Mouse (Mus musculus) liver, adult 2 months (tissue): ENCODE measurements around the gene Fgfr2. TPM values are rescaled to one million over a fixed set of nuclear protein-coding genes. Genes with fewer than 3 reads are reported as not detected.

Source experiments
- DNase-seq: peaks from one replicate; pipeline ENCODE4 v3.0.0-alpha.2; 2011; ENCODE audit warnings: low read depth, low spot score; ENCODE audit errors: extremely low read depth
- H3K27ac ChIP-seq: fragments of 200-500 bp; replicated peaks from 2 replicates; pipeline ENCODE4 v1.5.1; 2012; ENCODE audit warnings: low read depth, mild to moderate bottlenecking, control low read depth, inconsistent platforms, low read length; ENCODE audit not compliant: insufficient read depth
- H3K27me3 ChIP-seq: fragments of 200-500 bp; 2 replicates; pipeline ENCODE4 v1.6.1; 2012; ENCODE audit warnings: mild to moderate bottlenecking, moderate library complexity, low read length, inconsistent platforms; ENCODE audit not compliant: control insufficient read depth, insufficient read depth
- H3K36me3 ChIP-seq: fragments of 200-500 bp; 2 replicates; pipeline ENCODE4 v1.6.1; 2012; ENCODE audit warnings: low read length, inconsistent platforms; ENCODE audit not compliant: control insufficient read depth, insufficient read depth
- H3K4me1 ChIP-seq: fragments of 200-500 bp; 2 replicates; pipeline ENCODE4 v1.6.1; 2011; ENCODE audit warnings: low read length; ENCODE audit not compliant: control insufficient read depth, insufficient read depth
- H3K4me3 ChIP-seq: fragments of 200-500 bp; 2 replicates; pipeline ENCODE4 v1.5.1; 2011; ENCODE audit warnings: low read depth, mild to moderate bottlenecking, control low read depth, low read length, moderate library complexity; ENCODE audit not compliant: insufficient read depth
- H3K79me2 ChIP-seq: fragments of 200-500 bp; 2 replicates; pipeline ENCODE4 v1.6.1; 2012; ENCODE audit warnings: inconsistent platforms, mild to moderate bottlenecking, low read length, moderate library complexity; ENCODE audit not compliant: control insufficient read depth, insufficient read depth
- H3K9ac ChIP-seq: fragments of 200-500 bp; 2 replicates; pipeline ENCODE4 v1.6.1; 2012; ENCODE audit warnings: low read depth, mild to moderate bottlenecking, control low read depth, inconsistent platforms, low read length
- CTCF ChIP-seq: fragments of 200-500 bp; IDR thresholded peaks from 2 replicates; pipeline ENCODE4 v1.5.1; 2011; ENCODE audit warnings: low read depth, low read length, control low read depth
- POLR2A ChIP-seq: fragments of 200-500 bp; IDR thresholded peaks from 2 replicates; pipeline ENCODE4 v1.6.1; 2011; ENCODE audit warnings: low read length, control low read depth; ENCODE audit not compliant: insufficient read depth; ENCODE audit errors: extremely low read depth
- WGBS: fragments of 180-500 bp; shearing (Covaris S2); methylation state at CpG from one replicate; pipeline ENCODE4 v1.1.7; 2018; 5-methylcytosine and 5-hydroxymethylcytosine counted together
- polyA plus RNA-seq: library from polyadenylated mRNA; depleted of rRNA; stranded (reverse); fragments of >200 nt; gene quantifications from 2 replicates; pipeline ENCODE4 v1.2.3, GENCODE M21; 2012
- total RNA-seq: library from RNA; depleted of rRNA; stranded (reverse); fragments of >200 nt; gene quantifications from 2 replicates; pipeline ENCODE4 v1.2.3, GENCODE M21; 2014

The Fgfr2 gene
- total and polyA plus RNA-seq, 2 experiments = 16.7 to 35.2 TPM

GRCm38 (mm10) chr7:130636902-130637301 is 2486.2 kb downstream of the Fgfr2 start:
- Histone ChIP-seq H3K79me2 (peaks cover 5% of the 10 kb centered on the region; the same call in 1 of the 2 replicates), H3K4me3 (no peak overlapping the region), H3K27ac (no peak overlapping the region), H3K27me3 (no peaks in the 10 kb centered on the region), H3K4me1 (peaks cover 11% of the 10 kb centered on the region), H3K9ac (no peak overlapping the region), H3K36me3 (no peaks in the 10 kb centered on the region)
- TF ChIP-seq CTCF (no peak), POLR2A (no peak)
- 43% methylated on average over 4 of the region's 4 CpGs for WGBS
- peak; percentile 53 for DNase-seq

- 48% methylated on average over 3 of the region's 3 CpGs for WGBS
- peak; percentile 66 for DNase-seq
- peaks cover 6% of the 10 kb centered on the region; the same call in 1 of the 2 replicates for H3K79me2 ChIP-seq
- no peak overlapping the region for H3K27ac ChIP-seq
- no peaks in the 10 kb centered on the region for H3K36me3 ChIP-seq
- no peaks in the 10 kb centered on the region for H3K27me3 ChIP-seq
- H3K9ac ChIP-seq = no peak overlapping the region
- H3K4me1 ChIP-seq = peaks cover 17% of the 10 kb centered on the region
- H3K4me3 ChIP-seq = no peak overlapping the region
- TF ChIP-seq CTCF = no peak
- TF ChIP-seq POLR2A = no peak
Observed at GRCm38 (mm10) chr7:130636274-130636673, 2486.9 kb downstream of the Fgfr2 start.

- Histone ChIP-seq H3K27ac (no peak overlapping the region), H3K36me3 (no peaks in the 10 kb centered on the region), H3K79me2 (peaks cover 6% of the 10 kb centered on the region; the same call in 1 of the 2 replicates), H3K9ac (no peak overlapping the region), H3K4me1 (peaks cover 21% of the 10 kb centered on the region), H3K4me3 (no peak overlapping the region), H3K27me3 (no peaks in the 10 kb centered on the region)
- WGBS = 55% methylated on average over 7 of the region's 7 CpGs
- TF ChIP-seq POLR2A = no peak
- TF ChIP-seq CTCF = no peak
- no peak for DNase-seq
Observed at GRCm38 (mm10) chr7:130635212-130635611, 2487.9 kb downstream of the Fgfr2 start.

GRCm38 (mm10) chr7:130634259-130634871 is 2488.8 kb downstream of the Fgfr2 start:
- no peaks in the 10 kb centered on the region for H3K36me3 ChIP-seq
- 69% methylated on average over 4 of the region's 4 CpGs for WGBS
- H3K27me3 ChIP-seq = no peaks in the 10 kb centered on the region
- no peak overlapping the region for H3K27ac ChIP-seq
- peaks cover 21% of the 10 kb centered on the region for H3K4me1 ChIP-seq
- TF ChIP-seq POLR2A = no peak
- TF ChIP-seq CTCF = no peak
- H3K4me3 ChIP-seq = no peak overlapping the region
- DNase-seq = peak; percentile 39
- H3K79me2 ChIP-seq = peaks cover 6% of the 10 kb centered on the region; the same call in 1 of the 2 replicates
- H3K9ac ChIP-seq = no peak overlapping the region

GRCm38 (mm10) chr7:130632379-130632732 is 2490.8 kb downstream of the Fgfr2 start:
- Histone ChIP-seq H3K36me3 (no peaks in the 10 kb centered on the region; the same call in 1 of the 2 replicates), H3K79me2 (peaks cover 6% of the 10 kb centered on the region; the same call in 1 of the 2 replicates), H3K9ac (no peak overlapping the region), H3K4me3 (no peak overlapping the region), H3K4me1 (peaks cover 21% of the 10 kb centered on the region), H3K27me3 (no peaks in the 10 kb centered on the region), H3K27ac (no peak overlapping the region)
- DNase-seq = no peak
- no peak for TF ChIP-seq POLR2A
- WGBS = 88% methylated on average over 5 of the region's 5 CpGs

- Histone ChIP-seq H3K36me3 (no peaks in the 10 kb centered on the region; the same call in 1 of the 2 replicates), H3K27ac (no peak overlapping the region), H3K79me2 (peaks cover 6% of the 10 kb centered on the region; the same call in 1 of the 2 replicates), H3K4me3 (no peak overlapping the region), H3K27me3 (no peaks in the 10 kb centered on the region), H3K9ac (no peak overlapping the region), H3K4me1 (peaks cover 21% of the 10 kb centered on the region)
- DNase-seq = peak; percentile 64
- WGBS = 41% methylated on average over 22 of the region's 22 CpGs
- no peak for TF ChIP-seq POLR2A
- 0 out of 2 replicates have a peak, but pooled peaks have one; percentile 13 for TF ChIP-seq CTCF
Observed at GRCm38 (mm10) chr7:130631553-130632378, 2491.4 kb downstream of the Fgfr2 start.
